Mouse (Mus musculus): Measurements from ENCODE around the gene Elmo1. TPM values are rescaled to one million over a fixed set of nuclear protein-coding genes. Genes with fewer than 3 reads are reported as not detected.

Gene Elmo1
- polyA plus RNA-seq (2014; fragmentation: Illumina TruSeq; extraction: RNeasy Lipid Tissue Mini Kit (QIAGEN cat#74804); ENCODE audit: low read depth, low replicate concordance), result 23.2 TPM

GRCm38 (mm10) chr13:20090133-20090710 is at the start of gene Elmo1:
TSS of gene Elmo1 (plus strand) at chr13:20090596.

Measured in testis, adult 10 weeks (tissue).